23 mouse cellular contexts compared by ENCODE assay signal in the genomic region with DNA sequence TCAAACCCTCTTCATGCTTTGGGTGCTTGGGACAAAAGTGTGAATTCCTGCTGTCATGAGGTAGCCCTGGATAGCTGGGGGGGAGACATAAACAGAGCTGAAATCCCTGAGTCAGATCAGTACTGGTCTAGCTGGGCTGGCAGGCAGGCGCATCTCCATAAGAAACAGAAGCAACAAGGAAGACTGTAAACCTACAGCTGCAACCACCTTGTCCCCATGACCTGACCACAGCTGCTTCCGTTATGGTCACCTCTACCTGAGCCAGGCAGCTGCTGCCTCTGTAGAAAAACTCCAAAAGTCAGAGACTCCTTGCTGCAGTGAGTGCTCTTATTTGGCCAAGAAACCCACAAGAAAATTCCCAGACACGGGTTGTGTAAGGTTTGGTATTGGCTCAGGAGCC. TPM values are rescaled to one million over a fixed set of nuclear protein-coding genes. Genes with fewer than 3 reads are reported as not detected.
DNase-seq lines count a peak whose midpoint lies in the region; ATAC-seq and TF ChIP-seq lines count a peak whose summit lies in the region.
"Had no signal": no experiment of that assay in that cellular context is flagged by ENCODE, and none has a peak within 500 bp of the region (broad histone marks: within the 10 kb centered on the region; RNA-seq: fewer than 3 reads in every experiment).

No protein-coding gene starts in this region.

- peak overlapping the region; percentile 83 to 88 for H3K27ac ChIP-seq in heart, embryonic 14.5 days (replicated peaks in 1 of 2; ENCODE audit: control insufficient read depth in 1 of 2, insufficient read depth in 1 of 2, low read depth in 2 of 2, low read length in 2 of 2)
- no peak overlapping the region for H3K27ac ChIP-seq in heart, adult 2 months
- H3K27ac ChIP-seq in thymus, adult 2 months (ENCODE audit: control insufficient read depth, insufficient read depth, low read length) = peak overlapping the region; percentile 48; the same call in 1 of the 2 replicates
- no peak overlapping the region for H3K27ac ChIP-seq in layer of hippocampus, adult 2 months
- H3K27ac ChIP-seq: forebrain, embryonic 13.5 days; hindbrain, embryonic 10.5 days; hindbrain, postnatal 0 days; liver, embryonic 14.5 days; midbrain, embryonic 10.5 days had no signal

- no peaks in the 10 kb centered on the region for H3K36me3 ChIP-seq in heart, embryonic 14.5 days (ENCODE audit: control insufficient read depth, insufficient read depth, low read length)
- no peaks in the 10 kb centered on the region for H3K36me3 ChIP-seq in heart, adult 2 months (ENCODE audit: control insufficient read depth, insufficient read depth, low read length)
- no peaks in the 10 kb centered on the region for H3K36me3 ChIP-seq in thymus, adult 2 months (ENCODE audit: control insufficient read depth, insufficient read depth, low read length)
- H3K36me3 ChIP-seq: hindbrain, embryonic 10.5 days; midbrain, embryonic 10.5 days had no signal

- 64% methylated on average over 3 of the region's 3 CpGs for WGBS in heart, embryonic 14.5 days
- 89% methylated on average over 3 of the region's 3 CpGs for WGBS in heart, adult 2 months
- 7% methylated on average over 3 of the region's 3 CpGs for WGBS in thymus, adult 2 months

- TF ChIP-seq EP300 in heart, adult 2 months (IDR thresholded peaks at IDR 0.05; ENCODE audit: insufficient read depth, low read depth, low read length) = no peak

- no peak overlapping the region for H3K9ac ChIP-seq in heart, embryonic 14.5 days (ENCODE audit: low read length)
- no peak overlapping the region for H3K9ac ChIP-seq in heart, adult 2 months (ENCODE audit: low read depth, low read length)
- H3K9ac ChIP-seq: forebrain, embryonic 13.5 days; liver, embryonic 14.5 days had no signal

- ATAC-seq in heart, embryonic 14.5 days (ENCODE audit: insufficient number of reproducible peaks, insufficient read depth, low FRiP score, low read depth) = peak; percentile 32; the same call in 1 of the 2 replicates
- peak; percentile 54 for ATAC-seq in activated CD4-positive, CD25-positive, alpha-beta regulatory T cell, adult 4 months
- peak; percentile 6; the same call in 1 of the 2 replicates for ATAC-seq in megakaryocyte progenitor cell, adult 5-6 weeks (replicated peaks; ENCODE audit: poor library complexity)
- ATAC-seq: forebrain, embryonic 13.5 days; hindbrain, postnatal 0 days; Patski had no signal

- peaks cover 51 to 66% of the 10 kb centered on the region in 2 experiments for H3K4me1 ChIP-seq in heart, embryonic 14.5 days (ENCODE audit: control insufficient read depth in 2 of 2, insufficient read depth in 2 of 2, low read length in 2 of 2)
- no peaks in the 10 kb centered on the region for H3K4me1 ChIP-seq in heart, adult 2 months (ENCODE audit: control insufficient read depth, insufficient read depth, low read length)
- H3K4me1 ChIP-seq in thymus, adult 2 months (replicated peaks; ENCODE audit: control insufficient read depth, insufficient read depth, low read length) = peaks cover 41% of the 10 kb centered on the region
- H3K4me1 ChIP-seq: forebrain, embryonic 13.5 days had no signal

- no peak overlapping the region for H3K4me3 ChIP-seq in heart, embryonic 14.5 days (ENCODE audit: control insufficient read depth in 1 of 2, insufficient read depth in 1 of 2, low read depth in 1 of 2, low read length in 2 of 2)
- H3K4me3 ChIP-seq in heart, adult 2 months = no peak overlapping the region
- H3K4me3 ChIP-seq in thymus, adult 2 months (ENCODE audit: control insufficient read depth, insufficient read depth, low read length) = no peak overlapping the region
- H3K4me3 ChIP-seq in layer of hippocampus, adult 2 months = no peak overlapping the region
- H3K4me3 ChIP-seq: forebrain, embryonic 13.5 days; hindbrain, embryonic 10.5 days; midbrain, embryonic 10.5 days had no signal

- TF ChIP-seq POLR2A in heart, adult 2 months (IDR thresholded peaks at IDR 0.05; ENCODE audit: insufficient read depth, low read depth, low read length) = no peak
- TF ChIP-seq POLR2A in thymus, adult 2 months (IDR thresholded peaks at IDR 0.05; ENCODE audit: control insufficient read depth, extremely low read depth, insufficient read depth, low read length, poor library complexity) = no peak

- no peaks in the 10 kb centered on the region for H3K9me3 ChIP-seq in heart, embryonic 14.5 days (ENCODE audit: control insufficient read depth, low read length)
- H3K9me3 ChIP-seq: forebrain, embryonic 13.5 days; hindbrain, embryonic 10.5 days; midbrain, embryonic 10.5 days had no signal

- H3K27me3 ChIP-seq in heart, embryonic 14.5 days (ENCODE audit: control insufficient read depth, insufficient read depth, low read length) = no peaks in the 10 kb centered on the region
- no peaks in the 10 kb centered on the region for H3K27me3 ChIP-seq in heart, adult 2 months (ENCODE audit: control insufficient read depth, insufficient read depth, low read length)
- H3K27me3 ChIP-seq in thymus, adult 2 months (ENCODE audit: control insufficient read depth, insufficient read depth, low read length) = no peaks in the 10 kb centered on the region
- H3K27me3 ChIP-seq: forebrain, embryonic 13.5 days; Patski had no signal

- intact Hi-C loops in heart, adult 2 months (cut with DNase I) = no loop called here

- H3K79me2 ChIP-seq in heart, adult 2 months (replicated peaks; ENCODE audit: control insufficient read depth, insufficient read depth, low read length) = no peaks in the 10 kb centered on the region

- no peak overlapping the region for H3K4me2 ChIP-seq in heart, embryonic 14.5 days (ENCODE audit: low read length)
- H3K4me2 ChIP-seq: forebrain, embryonic 13.5 days had no signal

- TF ChIP-seq CTCF in heart, adult 2 months (IDR thresholded peaks at IDR 0.05) = no peak
- TF ChIP-seq CTCF in thymus, adult 2 months (IDR thresholded peaks at IDR 0.05; ENCODE audit: borderline replicate concordance, control insufficient read depth, extremely low read depth, insufficient read depth, low read length, poor library complexity) = no peak
- TF ChIP-seq CTCF in layer of hippocampus, adult 2 months (conservative IDR thresholded peaks at IDR 0.05) = no peak

- DNase-seq in heart, adult 2 months = no peak
- no peak for DNase-seq in thymus, adult 2 months
- no peak for DNase-seq in thymus, postnatal 25 days
- DNase-seq in adrenal gland, postnatal 25 days = no peak
- DNase-seq in layer of hippocampus, adult 2 months (ENCODE audit: low spot score in 2 of 2) = no peak
- DNase-seq: cerebellum, adult 2 months; gastrocnemius, postnatal 14 days; kidney, adult 18-20 months; kidney, postnatal 10 days; layer of hippocampus, postnatal 36 days; lung, postnatal 14 days; retina, postnatal 1 day had no signal

RNA-seq across cellular contexts. Expression of a gene that starts 11.0 kb away (rescaled TPM):
- polyA plus RNA-seq in heart, embryonic 14.5 days (2014; fragmentation: Nextera tagmentation; extraction: Ambion mirVana) = 306 and 315 TPM in 2 replicates
- 10 to 100 TPM; 31.1 to 36.1 TPM for total RNA-seq in heart, adult 2 months (2021)
- polyA plus RNA-seq in heart, adult 2 months (2012; rRNA removed) = 25.5 and 30.5 TPM in 2 replicates
- 153 and 269 TPM in 2 replicates for polyA plus RNA-seq in thymus, adult 2 months (2012; rRNA removed)
- 100 to 1,000 TPM; 159 to 218 TPM for polyA plus RNA-seq in activated CD4-positive, CD25-positive, alpha-beta regulatory T cell, adult 4 months (2017; shearing (Covaris generic))
- 1,064 and 1,073 TPM in 2 replicates for total RNA-seq in megakaryocyte progenitor cell, adult 5-6 weeks (2015)
- 756 and 853 TPM in 2 replicates for total RNA-seq in megakaryocyte progenitor cell, adult 5-6 weeks (2017)
- 63.8 and 66.3 TPM in 2 replicates for total RNA-seq in adrenal gland, postnatal 25 days (2021)
- 10 to 100 TPM; 51.4 to 59.6 TPM for total RNA-seq in layer of hippocampus, adult 2 months (2021)

RNA-seq across cellular contexts. Expression of a gene that starts 46.4 kb away (rescaled TPM):
- not detected in 2 replicates for polyA plus RNA-seq in heart, embryonic 14.5 days (2014; fragmentation: Nextera tagmentation; extraction: Ambion mirVana)
- under 1 TPM; 0.18 to 0.20 TPM for total RNA-seq in heart, adult 2 months (2021)
- polyA plus RNA-seq in heart, adult 2 months (2012; rRNA removed) = 0.04 and 0.35 TPM in 2 replicates
- 3.7 TPM in 2 replicates for polyA plus RNA-seq in thymus, adult 2 months (2012; rRNA removed)
- polyA plus RNA-seq in activated CD4-positive, CD25-positive, alpha-beta regulatory T cell, adult 4 months (2017; shearing (Covaris generic)) = 1 to 10 TPM in 1 of 2 experiments, not detected in 1; 1.5 TPM
- 0.42 and 0.71 TPM in 2 replicates for total RNA-seq in megakaryocyte progenitor cell, adult 5-6 weeks (2015)
- 1.1 TPM in 2 replicates for total RNA-seq in megakaryocyte progenitor cell, adult 5-6 weeks (2017)
- 0.09 and 3.4 TPM in 2 replicates for total RNA-seq in adrenal gland, postnatal 25 days (2021)
- total RNA-seq in layer of hippocampus, adult 2 months (2021) = under 1 TPM; 0.08 to 0.15 TPM
- total RNA-seq: hindbrain, postnatal 0 days had no signal
- polyA plus RNA-seq: embryonic facial prominence, embryonic 11.5 days; forebrain, embryonic 13.5 days; frontal cortex, adult 2 months had no signal

Comparison
In these comparisons a context has a peak if more than half of its experiments do, and no peak if none do; other contexts are left out.
1. H3K27ac ChIP-seq: peak in heart, embryonic 14.5 days (2 of 2) and thymus, adult 2 months (single experiment); none in heart, adult 2 months (single experiment) and layer of hippocampus, adult 2 months (single experiment).
2. RNA of a gene that starts 11.0 kb away (total RNA-seq): 756 to 1,073 TPM in megakaryocyte progenitor cell, adult 5-6 weeks; 63.8 to 66.3 TPM in adrenal gland, postnatal 25 days, 51.4 to 59.6 TPM in layer of hippocampus, adult 2 months and 31.1 to 36.1 TPM in heart, adult 2 months; every median in the first group is over 10 times any median in the second.
3. Peak in every context shown above with its lines, with median percentiles within 50 percentile points of each other: ATAC-seq.